Mouse (Mus musculus) embryonic fibroblast, embryonic 13.5 days (primary cell): ENCODE data around the gene Crybg1.

Source experiments
- CTCF ChIP-seq: IDR thresholded peaks from 2 replicates; pipeline ENCODE4 v1.5.1; 2011; ENCODE audit warnings: mild to moderate bottlenecking, control low read depth, low read length, moderate library complexity, borderline replicate concordance; ENCODE audit not compliant: insufficient read depth
- POLR2A ChIP-seq: IDR thresholded peaks from 2 replicates; pipeline ENCODE4 v1.6.1; 2011; ENCODE audit warnings: low read depth, mild to moderate bottlenecking, control low read depth, low read length, moderate library complexity

DNA sequence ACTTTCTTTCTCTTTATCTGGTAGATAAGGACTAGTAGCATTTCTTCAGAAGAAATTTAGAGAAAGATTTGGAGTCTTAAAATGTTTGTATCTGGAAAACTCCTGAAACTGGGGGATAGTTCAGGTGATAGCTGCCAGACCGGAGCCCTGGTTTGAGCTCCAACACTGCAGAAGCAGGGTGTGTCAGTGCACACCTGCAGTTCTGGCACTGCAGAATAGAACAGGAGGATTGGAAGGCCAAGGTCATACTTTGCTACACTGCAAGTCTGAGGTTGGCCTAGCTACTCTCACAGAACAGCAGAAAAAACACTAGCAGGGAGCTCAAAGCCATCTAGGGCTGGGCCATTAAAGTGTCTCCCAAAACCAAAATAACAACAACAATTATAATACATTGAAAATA, 244.1 kb downstream of the Crybg1 start:
- no peak for TF ChIP-seq CTCF
- no peak for TF ChIP-seq POLR2A
